Mouse (Mus musculus) kidney, postnatal 14 days (tissue): ENCODE results near the gene Mfsd13b.
A peak's percentile ranks its signal among the peaks of the same experiment; 100 is the strongest.
"Not testable (repeated sequence)": the region's sequence is repeated elsewhere in the genome, so short reads cannot be mapped to it uniquely, and the experiment has no call there.

Source experiments
- DNase-seq: peaks from one replicate; pipeline ENCODE4 v3.0.0; 2022; ENCODE audit warnings: mixed read lengths

Gene Mfsd13b

GRCm38 (mm10) chr7:120982200-120982841, at the start of gene Mfsd13b, which contains the start of gene Cdr2:
Gene Mfsd13b (plus strand): TSS chr7:120982509.
Gene Cdr2 (minus strand): TSS chr7:120982312.
- peak; percentile 97 for DNase-seq

GRCm38 (mm10) chr7:120933110-120933509, 49.2 kb upstream of the Mfsd13b start:
- no peak for DNase-seq

- no peak for DNase-seq
Measured at GRCm38 (mm10) chr7:120933680-120934195, 48.6 kb upstream of the Mfsd13b start.

- peak; percentile 71 for DNase-seq
Measured at GRCm38 (mm10) chr7:120934716-120935115, 47.6 kb upstream of the Mfsd13b start.

GRCm38 (mm10) chr7:120936522-120936921, 45.8 kb upstream of the Mfsd13b start:
- no peak for DNase-seq

GRCm38 (mm10) chr7:120938206-120938605, 44.1 kb upstream of the Mfsd13b start:
- DNase-seq, result peak; percentile 41

- DNase-seq, result peak; percentile 79
Measured at GRCm38 (mm10) chr7:120940343-120940742, 42.0 kb upstream of the Mfsd13b start.

- no peak for DNase-seq
Measured at GRCm38 (mm10) chr7:120941214-120941613, 41.1 kb upstream of the Mfsd13b start.

- peak; percentile 35 for DNase-seq
Measured at GRCm38 (mm10) chr7:120942506-120942905, 39.8 kb upstream of the Mfsd13b start.

- DNase-seq, result peak; percentile 47
Measured at GRCm38 (mm10) chr7:120943936-120944509, 38.3 kb upstream of the Mfsd13b start.

GRCm38 (mm10) chr7:120953591-120953990, 28.7 kb upstream of the Mfsd13b start:
- DNase-seq, result not testable (repeated sequence)

- no peak for DNase-seq
Measured at GRCm38 (mm10) chr7:120960116-120960515, 22.2 kb upstream of the Mfsd13b start.

GRCm38 (mm10) chr7:120960601-120961000, 21.7 kb upstream of the Mfsd13b start:
- peak; percentile 35 for DNase-seq

- DNase-seq, result peak; percentile 76
Measured at GRCm38 (mm10) chr7:120961893-120962292, 20.4 kb upstream of the Mfsd13b start.

- no peak for DNase-seq
Measured at GRCm38 (mm10) chr7:120963126-120963525, 19.2 kb upstream of the Mfsd13b start.

- DNase-seq, result no peak
Measured at GRCm38 (mm10) chr7:120969221-120969620, 13.1 kb upstream of the Mfsd13b start.

GRCm38 (mm10) chr7:120970112-120970511, 12.2 kb upstream of the Mfsd13b start:
- no peak for DNase-seq

- peak; percentile 14 for DNase-seq
Measured at GRCm38 (mm10) chr7:120972471-120972870, 9.8 kb upstream of the Mfsd13b start.

GRCm38 (mm10) chr7:120974001-120974400, 8.3 kb upstream of the Mfsd13b start:
- no peak for DNase-seq

- DNase-seq, result peak; percentile 46
Measured at GRCm38 (mm10) chr7:120977063-120977462, 5.2 kb upstream of the Mfsd13b start.

- no peak for DNase-seq
Measured at GRCm38 (mm10) chr7:120980041-120980440, 2.3 kb upstream of the Mfsd13b start.

GRCm38 (mm10) chr7:120980931-120981924, 1.1 kb upstream of the Mfsd13b start:
- DNase-seq, result peak; percentile 62

GRCm38 (mm10) chr7:120982968-120983367, 659 bp downstream of the Mfsd13b start:
- no peak for DNase-seq
